Mouse (Mus musculus): ENCODE data around the gene Hoxa4. TPM values are rescaled to one million over a fixed set of nuclear protein-coding genes. Genes with fewer than 3 reads are reported as not detected.

Hoxa4 gene
- polyA plus RNA-seq (2015; fragmentation: Nextera tagmentation; extraction: Ambion mirVana), result 1.6 and 2.2 TPM in 2 replicates

DNA sequence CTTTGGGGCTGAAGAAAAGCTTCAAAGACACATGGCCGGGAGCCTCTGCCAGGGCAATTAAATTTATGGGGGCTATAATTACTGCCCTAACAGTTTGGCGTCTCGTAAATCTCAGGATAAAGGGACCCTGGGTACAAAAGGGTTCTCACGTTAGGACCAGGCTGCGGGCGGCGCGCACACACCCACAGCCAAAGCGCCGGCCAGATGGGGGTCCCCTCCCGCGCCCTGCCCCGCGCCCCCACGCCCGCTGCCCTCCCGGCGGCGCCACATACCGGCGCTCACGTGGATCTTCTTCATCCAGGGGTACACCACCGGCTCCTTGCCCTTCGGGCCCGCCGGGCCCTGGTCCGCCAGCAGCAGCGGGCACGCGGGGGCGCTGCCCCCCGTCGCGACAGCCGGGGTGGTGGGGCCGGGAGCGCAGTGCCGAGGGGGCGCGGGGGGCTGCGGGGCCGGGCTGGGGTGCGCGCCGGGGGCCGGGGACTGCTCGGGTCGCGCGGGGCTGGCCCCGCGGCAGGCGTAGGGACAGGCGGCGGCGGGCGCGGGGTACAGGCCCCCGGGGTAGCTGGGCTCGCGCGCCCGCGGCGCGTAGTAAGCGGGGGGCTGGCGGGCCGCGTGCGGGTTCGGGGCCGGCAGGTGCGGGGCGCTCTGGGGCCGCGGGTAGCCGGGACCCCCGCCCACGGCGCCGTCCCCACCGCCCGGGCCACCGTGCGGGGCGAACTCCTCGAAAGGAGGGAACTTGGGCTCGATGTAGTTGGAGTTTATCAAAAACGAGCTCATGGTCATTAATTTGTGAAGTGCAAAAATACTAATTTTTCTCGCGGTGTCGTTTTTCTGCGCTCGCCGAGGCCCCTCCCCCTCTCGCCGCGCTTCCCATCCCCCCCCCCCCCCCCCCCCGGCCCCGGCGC is at the start of gene Hoxa4:
Hoxa4 (minus strand) TSS at position 848 of the 905 bp plus-strand sequence.
- Histone ChIP-seq H3K9ac (ENCODE audit: low read depth, low read length) (peak within 1 kb of the TSS; percentile 95), H3K9me3 (replicated peaks; ENCODE audit: low read length) (no peaks in the 10 kb centered on the region), H3K4me2 (ENCODE audit: low read length) (peak within 1 kb of the TSS; percentile 100), H3K4me3 (replicated peaks; ENCODE audit: low read depth, low read length) (peak within 1 kb of the TSS; percentile 64), H3K4me1 (replicated peaks; ENCODE audit: insufficient read depth, low read length) (peaks cover 54% of the 10 kb centered on the region), H3K36me3 (ENCODE audit: insufficient read depth, low read length) (0 out of 2 replicates have a peak, but pooled peaks cover 3% of the 10 kb centered on the region), H3K27ac (peak within 1 kb of the TSS; percentile 90), H3K27me3 (ENCODE audit: insufficient read depth, low read length) (no peaks in the 10 kb centered on the region)
- TF ChIP-seq CTCF (IDR thresholded peaks at IDR 0.05; ENCODE audit: low read depth), result no peak
- 2% methylated on average over 89 of the region's 102 CpGs for WGBS
- DNase-seq (ENCODE audit: low spot score) (peak; percentile 91), ATAC-seq (replicated peaks; ENCODE audit: low FRiP score, low read depth) (peak; percentile 41)

DNA sequence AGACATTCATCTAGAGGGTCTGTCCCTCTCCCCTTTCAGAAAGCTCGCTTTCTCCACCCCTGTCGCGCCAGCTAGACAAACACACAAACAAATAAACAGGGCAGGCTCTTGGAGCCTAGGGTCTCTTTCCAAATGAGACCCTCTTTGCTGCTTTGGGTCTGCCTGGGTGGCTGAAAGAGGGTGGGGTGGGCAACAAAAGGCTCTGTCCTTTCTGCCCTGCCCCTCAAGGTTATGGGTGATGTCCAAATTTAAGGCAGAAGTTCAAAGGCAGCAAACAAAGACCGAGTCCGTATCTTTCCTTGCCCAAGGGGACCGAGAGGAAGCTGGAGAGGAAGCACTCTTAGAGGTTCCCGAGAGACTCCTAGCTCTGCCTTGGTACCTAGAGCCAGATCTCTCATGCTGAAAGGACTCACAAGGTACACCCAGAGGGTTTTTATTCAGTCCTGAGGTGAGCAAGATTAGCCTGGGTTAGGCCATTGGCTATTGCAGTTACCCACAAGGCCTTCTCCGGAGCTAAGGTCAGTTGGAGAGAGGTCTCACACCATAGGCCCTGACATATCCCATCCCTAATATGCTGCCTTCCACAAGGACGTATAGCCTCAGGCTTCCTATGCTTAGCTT is 49.6 kb upstream of the Hoxa4 start:
- H3K36me3 ChIP-seq (ENCODE audit: insufficient read depth, low read length), result no peaks in the 10 kb centered on the region
- no peaks in the 10 kb centered on the region for H3K9me3 ChIP-seq (replicated peaks; ENCODE audit: low read length)
- no peak for TF ChIP-seq CTCF (IDR thresholded peaks at IDR 0.05; ENCODE audit: low read depth)
- WGBS, result 11% methylated on average over 9 of the region's 9 CpGs
- no peak for DNase-seq (ENCODE audit: low spot score)
- H3K4me1 ChIP-seq (replicated peaks; ENCODE audit: insufficient read depth, low read length), result peaks cover 13% of the 10 kb centered on the region
- no peak for ATAC-seq (replicated peaks; ENCODE audit: low FRiP score, low read depth)
- H3K4me2 ChIP-seq (ENCODE audit: low read length), result peak overlapping the region; percentile 92
- H3K27me3 ChIP-seq (ENCODE audit: insufficient read depth, low read length), result no peaks in the 10 kb centered on the region
- peak overlapping the region; percentile 97 for H3K27ac ChIP-seq
- peak overlapping the region; percentile 98 for H3K9ac ChIP-seq (ENCODE audit: low read depth, low read length)
- H3K4me3 ChIP-seq (replicated peaks; ENCODE audit: low read depth, low read length), result peak overlapping the region; percentile 85

DNA sequence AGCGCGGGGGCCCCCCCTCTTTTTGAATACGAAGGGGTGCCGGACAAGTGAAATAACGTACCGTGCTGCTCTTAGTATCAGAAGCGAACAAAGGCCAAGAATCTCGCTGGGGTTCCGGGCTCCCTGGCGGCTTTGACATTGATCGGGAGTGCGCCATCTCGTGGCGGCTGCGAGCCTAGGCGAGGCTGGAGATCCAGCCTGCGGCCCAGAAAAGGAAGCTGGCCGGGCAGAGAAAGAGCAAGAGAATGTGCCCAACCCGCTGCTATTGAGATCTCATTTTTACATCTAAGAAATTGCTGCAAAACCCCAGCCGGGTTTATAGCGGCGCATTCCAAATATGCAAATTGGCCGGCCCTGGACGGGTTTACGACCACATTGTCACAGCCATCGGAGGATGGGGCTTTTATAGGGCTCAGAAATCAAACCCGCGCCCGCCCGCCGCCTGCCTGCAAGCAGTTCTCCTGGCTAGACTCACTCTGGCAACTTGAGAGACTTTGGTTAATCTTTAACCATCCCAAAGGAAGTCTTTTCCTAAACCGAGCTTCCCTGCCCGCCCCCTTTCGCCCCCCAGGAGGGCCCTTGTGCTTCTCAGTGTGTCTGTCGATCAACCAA is 48.9 kb upstream of the Hoxa4 start, which contains the start of gene Hoxa10:
Hoxa10 (minus strand) TSS at position 466 of the 612 bp plus-strand sequence.
- Histone ChIP-seq H3K4me1 (replicated peaks; ENCODE audit: insufficient read depth, low read length) (peaks cover 13% of the 10 kb centered on the region), H3K4me2 (ENCODE audit: low read length) (peak within 1 kb of the TSS; percentile 92), H3K27ac (peak within 1 kb of the TSS; percentile 97), H3K9ac (ENCODE audit: low read depth, low read length) (peak within 1 kb of the TSS; percentile 98), H3K4me3 (replicated peaks; ENCODE audit: low read depth, low read length) (peak within 1 kb of the TSS; percentile 85), H3K9me3 (replicated peaks; ENCODE audit: low read length) (no peaks in the 10 kb centered on the region), H3K36me3 (ENCODE audit: insufficient read depth, low read length) (no peaks in the 10 kb centered on the region), H3K27me3 (ENCODE audit: insufficient read depth, low read length) (no peaks in the 10 kb centered on the region)
- ATAC-seq (replicated peaks; ENCODE audit: low FRiP score, low read depth) (peak; percentile 68), DNase-seq (ENCODE audit: low spot score) (peak; percentile 97)
- TF ChIP-seq CTCF (IDR thresholded peaks at IDR 0.05; ENCODE audit: low read depth), result peak; percentile 89
- WGBS, result 2% methylated on average over 35 of the region's 35 CpGs

DNA sequence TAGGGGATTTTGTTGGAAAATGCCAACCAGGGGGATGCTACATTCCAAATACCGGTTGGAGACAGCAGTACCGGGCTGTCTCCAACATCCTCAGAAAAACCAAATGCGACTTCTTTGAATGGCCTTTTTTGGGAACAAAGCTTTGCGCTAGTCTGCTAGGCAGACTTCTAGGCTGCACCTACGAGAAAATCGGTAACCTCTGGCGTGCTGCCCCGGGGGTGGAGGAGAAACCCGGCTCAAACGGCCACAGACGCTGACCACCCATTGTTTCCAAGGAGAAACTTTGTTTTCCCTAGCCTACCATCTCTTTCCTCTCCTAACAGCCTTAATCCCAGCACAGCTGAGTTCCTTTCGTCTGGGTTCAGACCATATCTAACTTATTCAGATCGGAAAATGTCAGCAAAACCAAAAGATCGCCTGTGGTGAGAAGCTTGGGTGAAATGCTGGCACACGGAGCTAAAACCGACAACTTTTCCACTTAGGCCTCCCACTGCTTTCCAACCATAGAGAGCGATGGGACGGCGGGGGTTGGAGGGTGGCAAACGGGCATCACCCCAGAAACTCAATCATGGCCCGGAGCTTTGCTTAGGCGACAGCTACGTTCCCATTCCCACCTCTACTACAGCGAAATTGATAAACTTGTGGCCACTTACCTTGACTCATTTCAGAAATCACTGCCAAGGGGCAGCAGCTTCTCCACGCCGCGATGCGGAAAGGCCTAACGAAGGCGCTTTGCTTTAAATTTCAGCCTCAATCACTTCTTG is 48.3 kb upstream of the Hoxa4 start:
- H3K36me3 ChIP-seq (ENCODE audit: insufficient read depth, low read length), result no peaks in the 10 kb centered on the region
- under 1% methylated on average over 30 of the region's 30 CpGs for WGBS
- H3K9ac ChIP-seq (ENCODE audit: low read depth, low read length), result peak overlapping the region; percentile 98
- no peak for TF ChIP-seq CTCF (IDR thresholded peaks at IDR 0.05; ENCODE audit: low read depth)
- no peaks in the 10 kb centered on the region for H3K9me3 ChIP-seq (replicated peaks; ENCODE audit: low read length)
- ATAC-seq (replicated peaks; ENCODE audit: low FRiP score, low read depth) (no peak), DNase-seq (ENCODE audit: low spot score) (no peak)
- H3K4me1 ChIP-seq (replicated peaks; ENCODE audit: insufficient read depth, low read length), result peaks cover 13% of the 10 kb centered on the region
- H3K4me2 ChIP-seq (ENCODE audit: low read length), result peak overlapping the region; percentile 92
- H3K27ac ChIP-seq, result peak overlapping the region; percentile 97
- H3K27me3 ChIP-seq (ENCODE audit: insufficient read depth, low read length), result no peaks in the 10 kb centered on the region
- H3K4me3 ChIP-seq (replicated peaks; ENCODE audit: low read depth, low read length), result peak overlapping the region; percentile 85

DNA sequence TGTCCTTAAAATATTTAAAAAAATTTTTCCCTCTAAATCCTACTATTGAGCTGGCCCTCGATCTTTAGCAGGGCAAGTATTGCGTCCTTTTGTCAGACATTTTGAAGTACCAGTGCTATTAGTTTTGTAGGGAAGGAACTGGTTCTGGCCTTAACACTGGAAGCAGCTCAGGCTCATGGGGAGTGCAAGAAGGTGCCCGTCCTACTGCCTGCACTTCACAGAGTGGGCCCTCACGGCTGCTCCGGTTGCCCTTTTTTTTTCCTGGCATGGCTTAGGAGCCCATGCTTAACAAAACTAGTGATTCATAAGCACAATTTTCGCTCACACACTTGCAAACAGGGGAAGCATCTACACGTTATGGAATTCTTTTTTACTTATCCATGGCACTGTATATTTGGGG is 47.4 kb upstream of the Hoxa4 start:
- Histone ChIP-seq H3K9ac (ENCODE audit: low read depth, low read length) (peak overlapping the region; percentile 98), H3K9me3 (replicated peaks; ENCODE audit: low read length) (no peaks in the 10 kb centered on the region), H3K27me3 (ENCODE audit: insufficient read depth, low read length) (no peaks in the 10 kb centered on the region), H3K4me2 (ENCODE audit: low read length) (peak overlapping the region; percentile 92), H3K4me1 (replicated peaks; ENCODE audit: insufficient read depth, low read length) (peaks cover 13% of the 10 kb centered on the region), H3K36me3 (ENCODE audit: insufficient read depth, low read length) (no peaks in the 10 kb centered on the region), H3K4me3 (replicated peaks; ENCODE audit: low read depth, low read length) (peak overlapping the region; percentile 85), H3K27ac (peak overlapping the region; percentile 97; the same call in 1 of the 2 replicates)
- no peak for ATAC-seq (replicated peaks; ENCODE audit: low FRiP score, low read depth)
- WGBS, result 3% methylated on average over 7 of the region's 7 CpGs
- no peak for TF ChIP-seq CTCF (IDR thresholded peaks at IDR 0.05; ENCODE audit: low read depth)
- peak; percentile 70 for DNase-seq (ENCODE audit: low spot score)
